Mouse (Mus musculus) frontal cortex, postnatal 10 days (tissue): ENCODE data around the gene Pdia5.

Experiments used
- DNase-seq, 2 experiments: peaks; one replicate each; pipeline ENCODE4 v3.0.0; 2022; ENCODE audit warnings: low spot score in 2 of 2, mixed read lengths in 1 of 2

Pdia5 gene

DNA sequence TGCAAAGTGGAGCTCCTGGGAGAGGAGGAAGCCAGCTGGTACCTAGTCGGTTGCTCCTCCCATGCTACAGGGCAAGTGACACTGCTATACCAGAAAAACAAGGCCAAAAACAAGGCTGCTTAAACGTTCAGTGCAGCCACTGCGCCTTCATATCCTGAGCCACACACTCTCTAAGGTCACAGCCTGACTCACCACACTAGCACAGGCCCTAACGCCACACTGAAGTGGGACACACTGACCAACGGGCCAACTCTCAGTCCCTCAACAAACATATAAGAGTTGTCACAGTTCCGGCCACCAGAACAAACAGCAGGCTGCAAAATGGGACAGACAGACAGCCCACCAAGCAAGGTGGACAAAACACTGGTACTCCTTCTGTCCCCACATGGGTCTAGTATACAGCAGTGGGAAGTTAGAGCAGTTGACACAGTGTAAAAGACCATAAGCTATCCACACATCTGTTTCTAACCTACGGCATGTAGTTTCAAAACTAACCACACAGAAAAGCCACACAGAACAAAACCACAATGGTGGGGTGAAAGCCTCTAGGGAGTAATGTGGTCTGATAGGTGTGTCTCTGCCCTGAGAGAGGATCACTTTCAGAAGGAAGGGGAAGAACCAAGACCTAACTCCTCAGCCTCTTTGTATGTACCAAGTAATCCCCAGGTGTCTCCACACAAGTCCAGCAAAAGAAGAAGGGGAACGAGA, 6.0 kb downstream of the Pdia5 start:
- no peak for DNase-seq

- no peak for DNase-seq
Observed at GRCm38 (mm10) chr16:35484105-35484504, 6.6 kb downstream of the Pdia5 start.

DNA sequence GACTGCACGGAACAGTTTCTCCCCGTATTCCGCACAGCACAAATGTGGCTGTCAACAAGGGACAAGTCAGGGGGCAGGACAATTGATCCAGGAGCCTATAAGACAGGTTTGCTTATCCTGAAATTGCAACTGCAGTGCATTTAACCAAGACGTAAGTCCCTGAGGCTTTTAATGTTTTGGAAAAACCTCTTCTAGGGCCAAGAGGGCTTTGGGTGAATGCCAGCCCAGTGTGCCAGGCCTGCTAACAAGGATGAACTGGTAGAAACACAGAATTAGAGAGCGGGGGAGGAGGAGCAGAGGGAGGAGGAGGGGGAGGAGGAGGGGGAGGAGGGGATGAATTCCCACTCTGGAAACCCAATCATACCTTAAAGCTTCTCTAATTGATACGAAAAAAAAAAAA, 11.4 kb downstream of the Pdia5 start:
- no peak for DNase-seq

- no peak for DNase-seq
Observed at GRCm38 (mm10) chr16:35477273-35477672, 13.4 kb downstream of the Pdia5 start.

GRCm38 (mm10) chr16:35472569-35473275, 18.0 kb downstream of the Pdia5 start:
- no peak for DNase-seq

DNA sequence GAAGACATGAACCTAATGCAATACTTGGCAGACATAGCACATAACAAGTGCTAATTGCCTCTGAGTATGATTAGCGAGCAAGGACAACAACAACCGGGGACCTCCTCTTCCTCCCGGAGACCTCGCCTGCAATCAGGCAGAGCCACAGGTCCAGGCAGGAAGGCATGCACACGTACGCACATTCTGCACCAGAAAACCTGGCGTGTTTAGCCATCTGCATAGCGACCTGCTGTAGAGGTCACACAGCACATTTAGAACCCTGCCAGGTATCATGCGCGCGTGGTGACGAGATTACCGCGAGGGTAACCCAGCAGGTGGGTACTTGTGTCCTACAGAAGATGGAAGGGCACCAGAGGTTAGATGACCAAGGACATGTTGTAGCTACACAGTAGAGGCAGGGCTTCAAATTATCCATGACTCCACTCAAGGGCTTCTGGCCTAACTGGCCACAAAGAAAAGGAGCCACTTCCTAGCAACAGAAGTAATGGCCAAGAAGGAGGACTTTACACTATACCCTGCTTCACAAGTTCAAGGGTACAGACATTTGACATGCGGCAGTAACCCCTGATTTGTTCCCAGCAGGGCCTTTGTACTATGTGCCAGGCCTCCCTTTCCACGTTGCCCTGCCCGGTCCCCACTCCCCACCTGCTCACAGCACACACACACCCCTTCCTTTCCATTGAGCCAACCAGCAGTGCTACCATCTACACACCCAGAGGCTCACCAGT, 18.7 kb downstream of the Pdia5 start:
- no peak for DNase-seq

- DNase-seq: no peak
Observed at GRCm38 (mm10) chr16:35470983-35471382, 19.7 kb downstream of the Pdia5 start.

DNA sequence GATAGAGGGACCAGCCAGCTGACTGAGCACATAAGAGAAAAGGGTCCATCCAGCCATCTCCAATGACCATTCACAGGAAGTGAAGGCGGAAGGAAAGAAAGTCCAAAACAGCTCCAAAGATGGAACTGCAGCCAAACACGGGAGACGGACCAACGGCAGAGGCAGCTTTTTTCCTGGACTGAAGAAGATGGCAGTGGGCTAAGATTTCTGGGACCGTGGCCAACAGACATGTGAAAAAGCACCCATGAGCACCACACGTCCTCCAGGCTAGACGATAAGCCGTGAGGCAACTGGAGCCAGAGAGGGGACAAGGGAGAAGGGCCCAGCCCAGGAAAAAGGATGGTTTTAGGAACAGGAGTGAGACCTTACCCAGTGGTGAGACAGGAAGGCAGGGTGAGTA, 20.6 kb downstream of the Pdia5 start:
- DNase-seq: no peak

DNA sequence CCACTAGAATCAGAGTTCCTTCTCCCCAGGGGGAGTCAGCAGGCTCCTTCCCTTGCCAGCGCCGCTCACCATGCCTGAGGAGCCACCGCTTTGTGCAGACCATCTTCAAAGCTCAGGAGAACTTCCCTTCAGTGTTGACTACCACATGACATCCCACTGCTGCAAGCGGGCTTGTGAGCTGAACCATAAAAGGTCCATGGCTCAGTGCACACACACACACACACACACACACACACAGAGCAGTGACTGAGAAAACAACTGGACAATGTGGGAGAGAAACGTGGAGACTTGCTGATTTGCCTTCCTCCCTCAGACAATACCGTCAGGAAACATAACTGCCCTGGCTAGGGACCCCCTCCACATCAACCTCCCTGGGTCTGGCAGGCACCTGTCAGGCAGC, 21.7 kb downstream of the Pdia5 start:
- no peak for DNase-seq

DNA sequence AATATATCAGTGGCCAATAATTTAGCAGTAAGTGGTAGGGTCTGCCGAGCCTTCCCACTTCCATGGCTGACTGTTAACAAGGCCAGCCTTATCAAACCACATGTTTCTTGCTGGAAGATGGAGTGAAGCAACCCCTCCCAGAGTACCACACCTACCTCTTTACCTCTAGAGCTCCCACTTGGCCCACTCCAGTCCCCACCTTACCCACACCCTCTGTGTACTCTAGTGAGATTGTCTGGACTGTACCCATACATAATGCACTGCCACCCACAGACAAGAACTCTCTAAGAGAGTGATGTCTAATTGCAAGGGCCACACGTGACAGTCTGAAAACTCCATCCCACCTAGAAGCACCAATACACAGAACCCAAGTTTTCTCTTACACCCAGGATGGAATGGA, 23.6 kb downstream of the Pdia5 start:
- DNase-seq: no peak

GRCm38 (mm10) chr16:35465808-35466351, 24.8 kb downstream of the Pdia5 start:
- no peak for DNase-seq

DNA sequence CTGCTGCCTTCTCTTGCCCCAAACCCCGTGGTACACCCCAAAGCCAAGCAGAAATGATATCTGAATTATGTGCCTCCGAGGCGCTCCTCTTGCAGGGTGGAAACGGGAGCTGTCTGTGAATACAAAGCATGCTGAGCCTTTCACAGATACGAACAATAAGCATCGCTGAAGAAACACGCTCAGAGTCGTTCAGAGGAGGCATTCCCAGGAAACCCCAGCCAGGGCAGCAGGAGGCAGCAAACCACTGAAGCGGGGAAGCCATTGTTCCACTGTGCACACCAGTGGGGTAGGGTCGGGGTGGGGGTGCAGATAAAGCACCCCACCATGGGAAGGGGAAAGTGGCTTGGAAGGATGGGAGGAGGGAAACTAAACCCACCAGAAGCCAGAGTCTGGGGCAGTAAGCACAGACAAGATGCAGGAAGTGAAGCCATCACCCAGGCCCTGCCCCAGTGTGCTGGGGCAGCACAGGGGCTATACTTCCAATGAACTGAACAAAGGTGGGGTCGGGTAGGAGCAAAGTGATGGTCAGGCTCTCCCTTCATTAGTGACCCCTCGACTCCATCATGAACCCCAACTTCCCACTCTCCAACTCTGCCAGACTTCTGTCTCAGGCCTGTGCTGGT, 25.9 kb downstream of the Pdia5 start:
- DNase-seq: no peak

DNA sequence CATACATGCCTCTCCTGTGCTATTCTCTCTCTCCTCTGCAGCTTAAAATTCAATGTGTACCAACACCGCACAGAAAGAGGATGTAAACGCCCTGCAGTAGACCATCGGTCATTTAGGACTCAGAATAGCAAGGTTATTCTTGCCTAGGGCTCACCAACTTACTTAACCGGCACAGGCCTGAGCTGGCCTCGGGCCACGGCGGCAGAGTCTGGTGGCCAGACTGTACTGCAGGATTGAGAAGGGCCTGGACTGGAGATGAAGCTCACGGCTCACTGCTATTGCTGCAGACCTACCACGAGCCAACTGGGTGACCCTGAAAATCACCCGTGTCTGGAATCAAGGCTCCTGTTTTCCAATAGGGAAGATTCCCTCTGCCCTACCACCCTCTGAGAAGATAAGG, 27.0 kb downstream of the Pdia5 start:
- DNase-seq: no peak

DNA sequence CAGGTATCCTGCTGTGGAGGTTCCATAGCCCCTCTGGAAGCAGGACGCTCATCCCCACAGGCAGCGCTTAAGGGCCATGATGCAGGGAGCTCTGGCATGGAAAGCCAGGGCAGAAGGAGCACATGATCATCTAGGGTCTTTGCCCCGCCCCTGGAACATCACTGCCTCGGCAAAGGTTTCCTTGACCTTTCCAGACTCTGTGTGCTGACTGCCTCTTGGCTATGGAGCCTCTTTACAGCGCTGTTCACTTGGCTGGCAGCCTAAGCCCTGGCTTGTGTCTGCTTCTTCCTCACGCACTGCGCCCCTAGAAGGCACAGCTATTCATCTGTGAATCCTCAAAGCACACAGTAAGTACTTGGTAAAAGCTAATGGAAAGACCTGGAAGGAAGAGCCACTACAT, 27.7 kb downstream of the Pdia5 start:
- DNase-seq: no peak

- DNase-seq: no peak
Observed at GRCm38 (mm10) chr16:35459584-35459983, 31.1 kb downstream of the Pdia5 start.

DNA sequence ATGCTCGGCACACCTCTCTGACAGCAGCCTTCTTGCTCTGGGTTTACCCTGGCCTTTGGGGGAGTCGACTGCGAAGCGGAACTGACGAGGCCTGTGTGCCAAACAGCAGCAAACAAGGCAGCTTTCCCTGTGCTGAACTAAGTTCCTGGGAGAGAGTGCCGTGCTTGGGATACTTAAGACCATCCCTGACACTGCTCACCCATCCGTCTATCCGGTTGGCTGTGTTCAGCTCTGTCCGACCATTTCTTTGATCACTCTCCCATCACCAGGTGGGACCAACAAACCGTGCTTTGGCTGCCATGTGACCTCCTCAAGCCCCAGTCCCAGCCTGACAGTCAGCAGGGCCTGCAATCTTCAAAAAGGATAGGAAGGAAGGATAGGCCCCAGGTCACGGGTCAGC, 32.4 kb downstream of the Pdia5 start:
- DNase-seq: no peak

DNA sequence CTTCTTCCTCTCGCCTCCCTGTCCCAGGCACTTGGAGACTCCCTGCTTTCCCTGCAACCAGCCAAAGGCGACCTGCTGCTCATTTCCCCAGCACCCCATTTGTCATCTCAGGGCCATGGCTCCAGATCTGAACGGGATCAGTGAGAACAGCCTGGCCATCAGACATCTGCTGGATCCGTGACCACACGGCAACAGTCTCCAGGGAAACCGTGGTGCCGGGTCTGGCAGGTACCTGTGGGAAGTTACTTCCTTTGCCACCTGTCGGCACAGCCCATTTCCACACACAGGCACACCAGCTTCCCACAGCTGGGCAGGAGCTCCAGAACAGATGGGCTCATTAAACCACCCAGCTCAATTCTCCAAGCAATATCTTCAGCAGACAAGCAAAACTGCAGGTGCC, 33.2 kb downstream of the Pdia5 start:
- no peak for DNase-seq

DNA sequence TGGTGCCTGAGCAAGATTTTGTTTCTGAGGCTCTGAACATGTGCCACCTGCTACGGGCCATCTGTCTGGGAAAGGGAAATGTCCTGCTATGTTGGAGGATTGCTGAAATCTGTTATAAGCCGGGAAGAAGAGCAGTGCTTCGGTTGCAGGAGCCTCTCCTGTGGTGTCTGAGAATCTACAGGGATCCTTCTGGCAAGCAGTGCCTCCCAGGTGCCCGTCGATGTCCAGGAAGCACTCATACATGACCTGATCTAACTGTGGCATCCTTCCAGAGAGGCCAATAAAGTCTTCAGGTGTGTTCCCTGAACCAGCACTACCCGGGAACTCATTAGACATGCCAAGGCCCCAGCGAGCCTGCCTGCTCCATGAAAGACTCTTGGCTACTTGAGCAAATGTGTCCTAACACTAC, 33.7 kb downstream of the Pdia5 start:
- no peak for DNase-seq

DNA sequence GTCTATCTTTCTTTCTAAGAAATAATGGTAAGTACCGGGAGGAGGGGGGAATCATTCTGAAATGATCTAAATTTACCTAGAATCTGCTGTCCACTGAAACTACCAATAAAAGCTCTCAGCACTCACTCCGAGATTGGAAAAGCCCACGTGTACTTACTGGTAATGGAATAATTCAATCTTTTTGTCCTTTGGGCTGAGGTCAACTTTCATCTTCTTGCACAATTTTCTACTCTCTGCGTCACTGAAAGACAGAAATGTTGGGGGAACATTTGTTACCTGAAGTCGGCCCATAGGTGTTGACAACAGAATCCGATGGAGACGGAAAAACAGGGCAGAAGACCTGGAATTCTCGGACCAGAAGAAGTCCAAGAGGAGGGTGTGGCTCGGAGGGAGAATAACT, 34.4 kb downstream of the Pdia5 start:
- DNase-seq: no peak

- DNase-seq: no peak
Observed at GRCm38 (mm10) chr16:35455822-35456221, 34.9 kb downstream of the Pdia5 start.

DNA sequence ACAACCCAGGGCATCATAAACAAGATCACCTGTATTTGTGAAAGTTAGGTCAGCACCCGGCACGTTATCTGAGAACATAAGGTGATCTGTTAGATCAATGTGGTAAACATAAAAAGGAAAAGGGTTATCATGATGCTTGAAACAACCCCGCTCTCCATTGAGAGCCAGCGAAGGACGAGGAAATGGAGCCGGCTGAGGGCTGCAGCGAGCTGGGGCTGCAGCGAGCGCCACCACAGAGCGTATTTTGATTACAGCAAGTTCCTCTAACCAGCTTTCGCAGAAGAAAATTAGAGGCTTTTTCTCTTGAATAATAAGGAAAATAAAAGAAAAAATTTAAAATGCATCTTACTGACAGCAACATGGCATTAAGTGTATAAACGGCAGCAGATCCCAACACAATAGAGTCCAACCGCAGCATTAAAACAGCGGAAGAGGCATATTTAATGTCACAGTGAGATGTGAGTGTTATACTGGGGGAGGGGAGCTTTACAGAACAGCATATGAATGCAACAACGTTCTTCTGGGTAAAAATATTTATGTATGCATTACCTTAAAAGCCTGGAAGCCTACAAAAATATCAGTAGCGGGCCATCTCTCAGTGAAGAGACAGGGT, 40.5 kb downstream of the Pdia5 start:
- no peak for DNase-seq

DNA sequence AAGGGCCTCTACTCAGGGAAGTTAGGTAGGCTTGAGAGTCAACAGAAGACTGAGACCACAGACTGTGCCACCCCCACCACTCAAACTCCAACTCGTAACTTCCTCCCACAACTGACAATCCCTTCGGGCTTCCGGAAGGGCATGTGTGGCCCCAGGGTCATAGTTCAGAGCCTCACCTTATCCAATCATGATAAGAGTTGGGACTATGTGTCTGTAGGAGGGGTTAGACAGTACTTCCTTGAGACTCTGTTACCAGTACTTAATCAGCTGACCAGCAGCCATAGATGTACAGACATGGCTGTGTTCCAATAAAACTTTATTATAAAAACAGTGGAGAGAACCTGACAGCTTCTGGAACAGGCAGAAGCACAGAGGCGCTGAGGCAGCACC, 48.7 kb downstream of the Pdia5 start:
- DNase-seq: no peak
